Mouse (Mus musculus) hindbrain, embryonic 15.5 days (tissue): ENCODE measurements around the gene Srsf5. TPM values are rescaled to one million over a fixed set of nuclear protein-coding genes. Genes with fewer than 3 reads are reported as not detected.

Experiments used
- ATAC-seq: fragments of 200-750 bp; cut with Nextera tagmentation; 2 replicates; pipeline ENCODE4 v1.8.0; 2017; ENCODE audit warnings: low read depth, moderate number of reproducible peaks, moderate TSS enrichment; ENCODE audit not compliant: low FRiP score
- H3K27ac ChIP-seq: fragments of 300-500 bp; sonication (generic); replicated peaks from 2 replicates; pipeline ENCODE4 v1.5.1; 2015; ENCODE audit warnings: mild to moderate bottlenecking, inconsistent platforms
- H3K27me3 ChIP-seq: fragments of 300-500 bp; sonication (generic); 2 replicates; pipeline ENCODE4 v1.6.1; 2015; ENCODE audit warnings: control low read depth, inconsistent platforms
- H3K36me3 ChIP-seq: fragments of 300-500 bp; sonication (generic); 2 replicates; pipeline ENCODE4 v1.6.1; 2015; ENCODE audit warnings: control low read depth, inconsistent platforms
- H3K4me1 ChIP-seq: fragments of 300-500 bp; sonication (generic); replicated peaks from 2 replicates; pipeline ENCODE4 v1.6.1; 2015; ENCODE audit warnings: control low read depth, inconsistent platforms
- H3K4me2 ChIP-seq: fragments of 300-500 bp; sonication (generic); 2 replicates; pipeline ENCODE4 v1.6.1; 2015; ENCODE audit warnings: moderate library complexity, mild to moderate bottlenecking, inconsistent platforms
- H3K4me3 ChIP-seq: fragments of 300-500 bp; sonication (generic); 2 replicates; pipeline ENCODE4 v1.5.1; 2015; ENCODE audit warnings: mild to moderate bottlenecking, inconsistent platforms
- H3K9ac ChIP-seq: fragments of 300-500 bp; sonication (generic); 2 replicates; pipeline ENCODE4 v1.6.1; 2015; ENCODE audit warnings: inconsistent platforms
- H3K9me3 ChIP-seq: fragments of 300-500 bp; sonication (generic); 2 replicates; pipeline ENCODE4 v1.6.1; 2016; ENCODE audit warnings: control low read depth, inconsistent platforms
- WGBS: fragments of 180-500 bp; shearing (Covaris S2); methylation state at CpG from one replicate; pipeline ENCODE4 v1.1.7; 2015; 5-methylcytosine and 5-hydroxymethylcytosine counted together
- polyA plus RNA-seq: library from polyadenylated mRNA; unstranded; fragments of >200 nt; fragmentation: Nextera tagmentation; extraction: Ambion mirVana; gene quantifications from 2 replicates; pipeline ENCODE4 v1.2.1, GENCODE M21; 2015

Srsf5 gene
- polyA plus RNA-seq: 391 and 393 TPM in 2 replicates

DNA sequence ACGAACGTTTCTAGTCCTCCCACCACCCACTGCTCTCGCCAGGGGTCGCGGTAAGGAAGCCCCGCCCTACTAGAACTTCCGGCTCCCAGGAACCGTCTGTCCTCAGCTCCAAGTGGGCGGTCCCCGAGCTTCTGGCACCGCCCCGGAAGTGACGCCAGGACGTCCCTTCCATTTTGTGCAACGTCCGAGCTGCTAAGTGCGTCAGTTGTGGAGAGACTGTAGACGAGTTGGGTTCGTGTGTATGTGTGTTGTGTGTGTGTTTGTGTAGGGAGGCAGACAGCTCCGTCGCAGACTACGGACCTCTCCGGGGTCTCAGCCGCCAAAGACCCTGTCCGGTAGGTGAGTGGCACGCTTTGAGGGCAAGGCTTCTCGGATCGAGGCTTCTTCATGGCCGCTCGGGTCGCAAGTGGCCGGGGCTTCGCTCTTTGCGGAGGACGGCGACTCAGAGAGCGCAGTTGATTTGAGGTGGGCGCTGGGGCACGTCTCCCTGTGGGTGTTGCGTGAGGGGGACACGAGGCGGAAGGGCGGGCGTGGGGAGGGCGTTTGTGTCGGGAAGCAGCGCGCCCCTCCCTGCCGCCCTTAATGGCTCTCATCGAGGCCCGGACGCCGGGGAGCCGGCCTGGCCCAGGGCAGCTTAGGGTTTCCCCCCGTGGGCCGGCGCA is at the start of gene Srsf5:
Srsf5 (plus strand) TSS at position 171 of the 662 bp plus-strand sequence.
- H3K9me3 ChIP-seq: no peaks in the 10 kb centered on the region
- 0% methylated on average over 51 of the region's 57 CpGs for WGBS

GRCm38 (mm10) chr12:80909631-80910030 is 35.7 kb upstream of the Srsf5 start:
- no peaks in the 10 kb centered on the region for H3K4me1 ChIP-seq
- 89% methylated on average over 8 of the region's 8 CpGs for WGBS
- H3K9me3 ChIP-seq: no peaks in the 10 kb centered on the region
- no peak overlapping the region for H3K4me3 ChIP-seq
- no peak overlapping the region for H3K4me2 ChIP-seq
- H3K27me3 ChIP-seq: no peaks in the 10 kb centered on the region
- no peak overlapping the region for H3K9ac ChIP-seq
- H3K27ac ChIP-seq: no peak overlapping the region
- ATAC-seq: no peak
- no peaks in the 10 kb centered on the region for H3K36me3 ChIP-seq

More for the DNA sequence above, at the start of gene Srsf5:
- Histone ChIP-seq H3K36me3 (peaks cover 29% of the 10 kb centered on the region), H3K27ac (peak within 1 kb of the TSS; percentile 97), H3K4me2 (peak within 1 kb of the TSS; percentile 61), H3K27me3 (no peaks in the 10 kb centered on the region), H3K4me3 (peak within 1 kb of the TSS; percentile 95), H3K9ac (peak within 1 kb of the TSS; percentile 86), H3K4me1 (peaks cover 21% of the 10 kb centered on the region)
- peak; percentile 95 for ATAC-seq

DNA sequence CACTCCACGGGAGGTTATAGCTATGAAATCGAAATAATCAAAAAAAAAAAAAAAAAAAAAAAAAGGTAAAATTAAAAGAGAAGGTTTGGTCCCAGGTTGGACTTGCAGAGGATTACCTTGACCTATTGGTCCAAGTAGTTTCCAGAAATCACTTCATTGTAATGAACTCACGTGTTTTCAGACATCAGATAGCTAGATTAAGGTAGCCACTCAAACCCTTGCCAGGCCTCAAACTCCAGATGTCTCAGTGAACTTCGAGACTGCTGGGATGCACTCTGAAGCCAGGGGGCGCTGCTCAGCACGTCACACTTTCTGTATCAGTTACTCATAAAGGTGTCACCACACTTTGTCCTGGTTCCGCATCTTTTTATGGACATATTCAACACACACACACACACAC is 27.5 kb upstream of the Srsf5 start:
- no peak for ATAC-seq
- H3K36me3 ChIP-seq: no peaks in the 10 kb centered on the region
- H3K4me3 ChIP-seq: no peak overlapping the region
- H3K9ac ChIP-seq: no peak overlapping the region
- no peaks in the 10 kb centered on the region for H3K4me1 ChIP-seq
- no peaks in the 10 kb centered on the region for H3K27me3 ChIP-seq
- 63% methylated on average over 7 of the region's 7 CpGs for WGBS
- no peaks in the 10 kb centered on the region for H3K9me3 ChIP-seq
- no peak overlapping the region for H3K27ac ChIP-seq
- no peak overlapping the region for H3K4me2 ChIP-seq

DNA sequence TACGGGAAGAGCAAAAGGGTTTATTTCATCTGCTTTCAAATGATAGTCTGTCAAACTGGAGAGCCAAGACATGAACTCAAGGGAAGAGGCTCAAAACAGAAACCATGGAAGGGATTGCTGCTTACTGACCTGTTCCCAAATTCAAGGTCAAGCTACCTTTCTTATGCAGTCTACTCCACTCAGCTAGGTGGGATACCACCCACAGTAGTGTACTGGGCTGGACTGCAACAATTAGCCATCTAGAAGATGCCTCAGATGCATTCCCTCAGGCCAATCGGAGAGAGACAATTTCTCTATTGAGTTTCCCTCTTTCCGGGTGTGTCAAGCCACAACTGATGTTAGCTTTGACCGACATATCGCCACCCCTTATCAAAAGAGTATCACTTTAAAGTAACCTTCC is 24.0 kb upstream of the Srsf5 start:
- no peak for ATAC-seq
- H3K27me3 ChIP-seq: no peaks in the 10 kb centered on the region
- no peak overlapping the region for H3K4me3 ChIP-seq
- no peak overlapping the region for H3K4me2 ChIP-seq
- H3K27ac ChIP-seq: no peak overlapping the region
- no peaks in the 10 kb centered on the region for H3K4me1 ChIP-seq
- H3K9ac ChIP-seq: no peak overlapping the region
- no peaks in the 10 kb centered on the region for H3K36me3 ChIP-seq
- no peaks in the 10 kb centered on the region for H3K9me3 ChIP-seq
- WGBS: 95% methylated on average over 5 of the region's 5 CpGs

GRCm38 (mm10) chr12:80922869-80923268 is 22.4 kb upstream of the Srsf5 start:
- H3K27ac ChIP-seq: no peak overlapping the region
- 17% methylated on average over 7 of the region's 7 CpGs for WGBS
- H3K27me3 ChIP-seq: no peaks in the 10 kb centered on the region
- H3K4me3 ChIP-seq: no peak overlapping the region
- ATAC-seq: 0 out of 2 replicates have a peak, but pooled peaks have one; percentile 15
- no peak overlapping the region for H3K9ac ChIP-seq
- H3K9me3 ChIP-seq: no peaks in the 10 kb centered on the region
- H3K4me2 ChIP-seq: peak overlapping the region; percentile 44
- no peaks in the 10 kb centered on the region for H3K36me3 ChIP-seq
- H3K4me1 ChIP-seq: no peaks in the 10 kb centered on the region

DNA sequence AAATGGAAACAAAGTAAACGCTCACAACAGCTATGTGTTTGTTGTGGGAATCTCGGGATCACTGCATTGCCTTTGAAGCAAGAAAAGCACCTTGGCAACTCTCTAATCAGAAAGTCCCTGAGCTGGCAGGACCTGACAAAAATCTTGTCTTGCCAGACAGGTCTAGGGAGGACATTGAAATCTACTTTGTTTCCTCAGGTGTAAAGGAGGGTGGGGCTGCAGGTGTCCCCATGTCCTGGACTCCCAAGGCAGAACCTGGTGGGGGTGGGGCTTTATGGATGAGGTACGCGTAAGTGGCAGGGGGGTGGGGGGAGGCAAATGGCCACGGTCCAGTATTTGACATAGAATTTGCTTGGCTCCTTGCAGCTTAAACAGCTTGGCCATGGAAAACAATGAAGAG is 21.7 kb upstream of the Srsf5 start:
- H3K36me3 ChIP-seq: no peaks in the 10 kb centered on the region
- H3K4me3 ChIP-seq: no peak overlapping the region
- H3K4me2 ChIP-seq: no peak overlapping the region; the same call in 1 of the 2 replicates
- no peak overlapping the region for H3K27ac ChIP-seq
- no peaks in the 10 kb centered on the region for H3K9me3 ChIP-seq
- 66% methylated on average over 5 of the region's 5 CpGs for WGBS
- no peaks in the 10 kb centered on the region for H3K27me3 ChIP-seq
- no peak for ATAC-seq
- no peaks in the 10 kb centered on the region for H3K4me1 ChIP-seq
- H3K9ac ChIP-seq: no peak overlapping the region

DNA sequence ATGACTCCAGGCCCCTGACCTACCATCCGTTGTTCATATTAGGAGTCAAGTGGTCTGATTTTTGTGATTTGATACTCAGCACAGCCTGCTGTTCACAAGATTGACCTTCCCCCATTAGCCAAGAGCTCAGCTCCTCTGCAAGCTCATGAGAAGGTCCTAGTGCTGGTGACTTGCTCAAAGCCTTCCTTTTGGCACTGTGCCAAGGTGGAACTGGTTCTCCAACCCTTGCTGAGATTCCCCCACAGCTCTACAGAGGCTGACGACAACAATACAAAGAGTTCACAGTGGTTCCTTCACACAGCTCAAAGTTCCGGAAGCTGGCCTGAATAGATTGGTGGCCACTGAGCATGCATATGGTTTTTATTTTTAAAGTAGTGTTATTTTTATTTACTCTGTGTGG is 21.1 kb upstream of the Srsf5 start:
- no peak for ATAC-seq
- Histone ChIP-seq H3K9ac (no peak overlapping the region), H3K4me2 (no peak overlapping the region), H3K4me3 (no peak overlapping the region), H3K36me3 (no peaks in the 10 kb centered on the region), H3K9me3 (no peaks in the 10 kb centered on the region), H3K27me3 (no peaks in the 10 kb centered on the region), H3K27ac (no peak overlapping the region), H3K4me1 (no peaks in the 10 kb centered on the region)
- 56% methylated on average over 3 of the region's 3 CpGs for WGBS

- Histone ChIP-seq H3K4me1 (no peaks in the 10 kb centered on the region), H3K9ac (no peak overlapping the region), H3K9me3 (no peaks in the 10 kb centered on the region), H3K4me3 (no peak overlapping the region), H3K36me3 (no peaks in the 10 kb centered on the region), H3K27ac (no peak overlapping the region), H3K27me3 (no peaks in the 10 kb centered on the region), H3K4me2 (no peak overlapping the region)
- 39% methylated on average over 7 of the region's 7 CpGs for WGBS
- ATAC-seq: no peak
Observed at GRCm38 (mm10) chr12:80925919-80926318, 19.4 kb upstream of the Srsf5 start.

DNA sequence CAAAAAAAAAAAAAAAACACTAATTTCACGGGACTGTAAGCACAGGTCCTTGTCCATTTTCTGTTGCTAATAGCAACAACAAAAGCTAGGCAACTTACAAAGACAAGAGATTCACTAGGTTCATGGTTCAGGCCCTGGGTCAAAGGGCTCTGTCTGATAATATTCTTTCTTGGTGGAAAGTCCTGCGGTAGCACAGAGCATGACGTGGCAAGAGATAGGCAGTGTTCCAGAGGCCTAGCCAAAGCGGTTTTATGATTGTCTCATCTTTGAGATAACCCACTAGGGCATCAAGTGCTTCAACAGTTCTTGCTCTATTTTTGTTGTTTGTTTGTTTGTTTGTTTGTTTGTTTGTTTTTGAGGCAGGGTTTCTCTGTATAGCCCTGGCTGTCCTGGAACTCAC is 18.8 kb upstream of the Srsf5 start:
- H3K4me2 ChIP-seq: no peak overlapping the region
- H3K4me3 ChIP-seq: no peak overlapping the region
- WGBS: 77% methylated on average over 4 of the region's 4 CpGs
- H3K4me1 ChIP-seq: no peaks in the 10 kb centered on the region
- H3K27me3 ChIP-seq: no peaks in the 10 kb centered on the region
- H3K36me3 ChIP-seq: no peaks in the 10 kb centered on the region
- no peak overlapping the region for H3K27ac ChIP-seq
- no peak overlapping the region for H3K9ac ChIP-seq
- no peaks in the 10 kb centered on the region for H3K9me3 ChIP-seq
- ATAC-seq: no peak

DNA sequence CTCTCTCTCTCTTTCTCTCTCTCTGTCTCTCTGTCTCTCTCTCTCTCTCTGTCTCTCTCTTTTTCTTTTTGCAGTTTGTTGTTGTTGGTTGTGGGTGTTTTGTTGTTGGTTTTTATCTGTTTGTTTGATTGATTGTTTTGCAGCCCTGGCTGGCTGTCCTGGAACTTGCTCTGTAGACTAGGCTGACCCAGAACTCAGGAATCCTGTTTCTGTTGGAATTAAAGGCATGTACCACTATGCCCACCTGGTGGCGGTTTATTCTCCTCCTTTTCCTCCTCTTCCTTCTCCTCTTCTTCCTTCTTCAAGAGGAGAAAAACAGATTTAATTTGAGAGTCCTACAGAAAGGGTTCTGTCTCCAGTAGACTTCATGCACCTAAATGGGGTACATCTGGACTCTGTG is 17.8 kb upstream of the Srsf5 start:
- Histone ChIP-seq H3K4me2 (no peak overlapping the region), H3K27me3 (no peaks in the 10 kb centered on the region), H3K9ac (no peak overlapping the region), H3K36me3 (no peaks in the 10 kb centered on the region), H3K4me1 (no peaks in the 10 kb centered on the region), H3K9me3 (no peaks in the 10 kb centered on the region), H3K27ac (no peak overlapping the region), H3K4me3 (no peak overlapping the region)
- 87% methylated on average over 1 of the region's 1 CpGs for WGBS
- ATAC-seq: no peak

GRCm38 (mm10) chr12:80928881-80929280 is 16.4 kb upstream of the Srsf5 start:
- Histone ChIP-seq H3K4me1 (no peaks in the 10 kb centered on the region), H3K4me3 (no peak overlapping the region), H3K9me3 (no peaks in the 10 kb centered on the region), H3K4me2 (no peak overlapping the region), H3K27me3 (no peaks in the 10 kb centered on the region), H3K9ac (no peak overlapping the region), H3K36me3 (no peaks in the 10 kb centered on the region), H3K27ac (no peak overlapping the region)
- no peak for ATAC-seq
- WGBS: 87% methylated on average over 3 of the region's 3 CpGs

DNA sequence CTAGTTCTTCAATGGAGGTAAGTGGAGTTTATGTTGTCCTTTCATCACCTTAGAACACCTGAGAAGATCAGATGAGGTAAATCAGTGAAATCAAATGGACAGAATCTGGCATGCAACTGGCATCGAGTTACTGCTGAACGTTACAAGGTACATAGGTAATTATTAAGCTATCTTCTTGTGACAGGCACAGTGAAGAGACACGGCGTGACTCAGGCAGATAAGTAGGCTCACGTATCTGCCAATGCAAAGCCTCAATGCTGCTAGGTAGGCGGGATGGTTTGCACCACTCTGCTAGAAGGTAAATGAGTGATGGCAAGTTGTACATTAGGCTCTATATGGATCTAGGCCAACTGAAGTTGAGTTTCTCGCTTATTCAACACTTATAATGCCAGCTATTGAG is 15.2 kb upstream of the Srsf5 start:
- no peak for ATAC-seq
- no peaks in the 10 kb centered on the region for H3K36me3 ChIP-seq
- no peaks in the 10 kb centered on the region for H3K9me3 ChIP-seq
- 87% methylated on average over 7 of the region's 7 CpGs for WGBS
- no peak overlapping the region for H3K9ac ChIP-seq
- no peaks in the 10 kb centered on the region for H3K4me1 ChIP-seq
- no peak overlapping the region for H3K4me2 ChIP-seq
- no peak overlapping the region for H3K27ac ChIP-seq
- H3K27me3 ChIP-seq: no peaks in the 10 kb centered on the region
- H3K4me3 ChIP-seq: no peak overlapping the region
